Mouse (Mus musculus): ENCODE results near the gene Gemin7.
A peak's percentile ranks its signal among the peaks of the same experiment; 100 is the strongest.

DNA sequence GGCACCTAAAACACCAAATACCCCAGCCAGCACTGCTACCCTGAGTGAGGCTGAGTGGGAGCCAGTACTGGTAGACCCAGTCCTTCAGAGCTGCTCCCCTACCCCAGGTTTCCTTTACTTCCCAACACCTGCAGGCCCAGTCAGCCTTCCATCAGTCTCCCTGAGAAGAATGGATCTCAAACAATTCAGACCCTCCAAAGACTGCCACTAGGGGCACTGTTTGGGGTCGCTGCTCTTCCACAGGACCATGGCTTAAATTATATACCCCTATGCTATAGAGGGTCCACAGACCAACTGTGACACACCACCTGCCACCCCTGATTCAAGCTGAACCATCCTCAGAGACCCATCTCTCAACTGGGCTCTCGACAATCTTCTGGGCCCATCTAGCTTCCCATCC, 18.4 kb downstream of the Gemin7 start:
- TF ChIP-seq CTCF (IDR thresholded peaks at IDR 0.05; ENCODE audit: low read depth): peak; percentile 70
- no peak for TF ChIP-seq EP300 (IDR thresholded peaks at IDR 0.05; ENCODE audit: low read depth)
